Mouse (Mus musculus) liver, adult (tissue): ENCODE measurements around the gene Cox7b.
A peak's percentile ranks its signal among the peaks of the same experiment; 100 is the strongest.

Experiments used
- GATA4 ChIP-seq: IDR thresholded peaks from 2 replicates; pipeline ENCODE4 v1.6.1; 2014; ENCODE audit warnings: mild to moderate bottlenecking, low read length; ENCODE audit not compliant: insufficient replicate concordance

Cox7b gene

DNA sequence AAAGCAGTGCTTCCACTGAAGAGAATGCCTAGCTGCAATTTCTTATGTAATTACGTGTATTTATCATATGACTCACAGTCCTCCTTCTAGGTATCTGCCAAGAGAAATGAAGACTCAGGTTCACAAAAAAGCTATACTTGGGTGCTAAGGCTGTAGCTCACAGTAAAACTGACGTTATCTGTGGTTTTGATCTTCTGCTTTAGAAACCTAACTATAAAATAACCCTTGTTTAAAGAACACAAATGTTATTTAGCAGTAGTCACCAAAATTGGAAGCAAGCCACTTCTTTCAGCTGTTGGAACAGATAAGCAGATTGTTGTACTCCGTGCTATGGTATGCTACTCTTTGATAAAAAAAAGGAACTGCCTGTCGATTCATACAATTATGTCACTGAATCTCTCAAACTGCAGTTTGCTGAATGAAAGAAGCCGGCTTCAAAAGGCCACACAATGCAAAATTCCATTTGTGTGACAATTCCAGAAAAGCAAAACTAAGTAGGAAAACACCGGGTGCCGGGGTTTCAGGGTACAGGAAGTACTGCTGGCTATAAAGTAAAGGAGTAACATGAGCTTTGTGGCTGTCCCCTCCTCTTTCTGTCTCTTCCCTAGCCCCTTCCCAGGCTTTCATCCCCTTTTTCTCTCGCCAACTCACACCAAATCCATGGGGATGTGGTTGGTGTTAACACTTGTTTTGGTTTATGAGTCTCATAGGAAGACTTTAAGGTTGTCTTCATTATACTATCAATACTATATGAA lies 28.5 kb downstream of the Cox7b start:
- peak; percentile 64; the same call in 1 of the 2 replicates for TF ChIP-seq GATA4

DNA sequence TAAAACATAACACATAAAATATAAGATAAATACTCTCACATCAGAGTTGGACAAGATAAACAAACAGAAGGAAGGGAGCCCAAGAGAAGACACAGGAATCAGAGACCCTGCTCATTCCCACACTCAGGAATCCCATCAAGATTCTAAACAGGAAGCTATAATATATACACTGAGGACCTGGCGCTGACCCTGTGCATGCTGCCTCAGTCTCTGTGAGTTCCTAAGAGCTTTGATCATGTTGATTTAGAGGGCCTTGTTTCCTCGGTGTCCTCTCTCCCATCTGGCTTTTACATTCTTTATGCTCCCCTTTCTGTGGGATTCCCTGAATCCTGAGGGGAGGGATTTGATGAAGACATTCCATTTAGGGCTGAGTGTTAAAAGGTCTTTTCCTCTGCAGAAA lies 30.0 kb downstream of the Cox7b start:
- no peak for TF ChIP-seq GATA4

GRCm38 (mm10) chrX:106045928-106046327 lies 30.4 kb downstream of the Cox7b start:
- TF ChIP-seq GATA4, result no peak

DNA sequence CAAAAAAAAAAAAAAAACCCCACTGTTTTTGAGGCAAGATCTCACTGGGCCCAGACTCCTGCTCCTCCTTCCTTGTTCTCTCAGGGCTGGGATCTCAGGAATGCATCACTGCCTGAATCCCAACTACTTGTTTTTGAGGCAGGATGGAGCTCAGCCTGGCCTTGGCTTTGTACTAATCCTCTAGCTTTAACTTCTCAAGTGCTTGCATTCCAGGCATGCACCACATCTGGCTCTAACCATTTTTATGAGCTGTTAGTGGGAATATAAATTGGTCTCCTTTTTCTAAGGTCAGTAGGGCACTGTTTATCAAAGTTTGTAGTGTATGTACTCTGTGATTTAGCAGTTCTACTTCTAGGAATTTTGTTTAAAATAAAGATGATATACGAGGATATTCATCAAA lies 32.7 kb downstream of the Cox7b start:
- TF ChIP-seq GATA4, result no peak
